Mouse (Mus musculus) forebrain, embryonic 14.5 days (tissue): ENCODE results near the gene Armc12. TPM values are rescaled to one million over a fixed set of nuclear protein-coding genes. Genes with fewer than 3 reads are reported as not detected.

Experiments used
- ATAC-seq: fragments of 200-750 bp; cut with Nextera tagmentation; 2 replicates; pipeline ENCODE4 v1.8.0; 2017; ENCODE audit warnings: mild to moderate bottlenecking, moderate library complexity
- DNase-seq: peaks from one replicate; pipeline ENCODE4 v3.0.0-alpha.2; 2015; ENCODE audit warnings: low spot score
- H3K27ac ChIP-seq: fragments of 300-500 bp; sonication (generic); 2 replicates; pipeline ENCODE4 v1.5.1; 2014; ENCODE audit warnings: low read depth, mild to moderate bottlenecking, control low read depth, low read length, moderate library complexity
- H3K27me3 ChIP-seq: fragments of 300-500 bp; sonication (generic); replicated peaks from 2 replicates; pipeline ENCODE4 v1.6.1; 2014; ENCODE audit warnings: low read length, control low read depth, mixed read lengths; ENCODE audit not compliant: control insufficient read depth, insufficient read depth
- H3K36me3 ChIP-seq: fragments of 300-500 bp; sonication (generic); 2 replicates; pipeline ENCODE4 v1.6.1; 2014; ENCODE audit warnings: low read length, control low read depth; ENCODE audit not compliant: control insufficient read depth, insufficient read depth
- H3K4me1 ChIP-seq: fragments of 300-500 bp; sonication (generic); 2 replicates; pipeline ENCODE4 v1.6.1; 2014; ENCODE audit warnings: antibody characterized with exemption, low read length, control low read depth; ENCODE audit not compliant: control insufficient read depth, insufficient read depth
- H3K4me2 ChIP-seq: fragments of 300-500 bp; sonication (generic); 2 replicates; pipeline ENCODE4 v1.6.1; 2014; ENCODE audit warnings: mild to moderate bottlenecking, control low read depth, low read length
- H3K4me3 ChIP-seq: fragments of 300-500 bp; sonication (generic); 2 replicates; pipeline ENCODE4 v1.5.1; 2014; ENCODE audit warnings: low read depth, low read length, control low read depth
- H3K9ac ChIP-seq: fragments of 300-500 bp; sonication (generic); 2 replicates; pipeline ENCODE4 v1.6.1; 2014; ENCODE audit warnings: mild to moderate bottlenecking, low read length, control low read depth, moderate library complexity
- H3K9me3 ChIP-seq: fragments of 300-500 bp; sonication (generic); replicated peaks from 2 replicates; pipeline ENCODE4 v1.6.1; 2016; ENCODE audit warnings: low read length, control low read depth, mixed read lengths; ENCODE audit not compliant: control insufficient read depth
- WGBS: fragments of 180-500 bp; shearing (Covaris S2); extraction: QIAGEN DNeasy Blood & Tissue Kit; methylation state at CpG from one replicate; pipeline ENCODE4 v1.1.7; 2014; 5-methylcytosine and 5-hydroxymethylcytosine counted together
- polyA plus RNA-seq: library from polyadenylated mRNA; unstranded; fragments of >200 nt; fragmentation: Nextera tagmentation; extraction: Ambion mirVana; gene quantifications from 2 replicates; pipeline ENCODE4 v1.2.1, GENCODE M21; 2014

Armc12 gene
- polyA plus RNA-seq, 1 experiment from 2014 or later: not detected

GRCm38 (mm10) chr17:28495832-28496231, 34.8 kb upstream of the Armc12 start:
- 92% methylated on average over 8 of the region's 8 CpGs for WGBS

DNA sequence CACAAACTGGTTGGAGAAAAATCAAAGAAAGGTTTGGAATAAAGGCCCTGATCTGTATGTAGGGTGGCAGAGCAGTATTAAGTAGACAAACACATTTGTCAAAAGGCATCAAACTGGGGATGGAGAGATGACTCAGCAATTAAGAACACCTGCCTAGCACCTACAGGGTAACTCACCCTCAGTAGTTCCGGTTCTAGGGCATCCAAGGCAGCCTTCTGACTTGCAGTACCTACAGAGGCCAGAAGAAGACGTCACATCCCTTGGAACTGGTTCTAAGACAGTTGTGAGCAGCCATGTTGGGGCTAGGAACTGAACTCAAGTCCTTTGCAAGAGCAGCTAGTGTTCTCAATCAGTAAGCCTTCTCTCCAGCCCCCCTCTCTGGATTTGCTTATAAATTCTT, 31.4 kb upstream of the Armc12 start:
- no peak overlapping the region for H3K9ac ChIP-seq
- no peaks in the 10 kb centered on the region for H3K27me3 ChIP-seq
- WGBS: 71% methylated on average over 2 of the region's 2 CpGs
- H3K27ac ChIP-seq: no peak overlapping the region
- no peak for DNase-seq
- no peak for ATAC-seq
- no peak overlapping the region for H3K4me3 ChIP-seq
- no peaks in the 10 kb centered on the region for H3K36me3 ChIP-seq
- H3K9me3 ChIP-seq: no peaks in the 10 kb centered on the region
- no peaks in the 10 kb centered on the region for H3K4me1 ChIP-seq
- no peak overlapping the region for H3K4me2 ChIP-seq

More at GRCm38 (mm10) chr17:28495832-28496231, 34.8 kb upstream of the Armc12 start:
- Histone ChIP-seq H3K27ac (no peak overlapping the region), H3K4me1 (no peaks in the 10 kb centered on the region; the same call in 1 of the 2 replicates), H3K9ac (no peak overlapping the region), H3K36me3 (no peaks in the 10 kb centered on the region), H3K27me3 (no peaks in the 10 kb centered on the region), H3K9me3 (no peaks in the 10 kb centered on the region), H3K4me2 (no peak overlapping the region), H3K4me3 (no peak overlapping the region)
- DNase-seq (no peak), ATAC-seq (no peak)

GRCm38 (mm10) chr17:28500465-28500864, 30.1 kb upstream of the Armc12 start:
- Histone ChIP-seq H3K4me1 (no peaks in the 10 kb centered on the region), H3K4me3 (no peak overlapping the region), H3K36me3 (no peaks in the 10 kb centered on the region), H3K27ac (no peak overlapping the region), H3K4me2 (no peak overlapping the region), H3K9me3 (no peaks in the 10 kb centered on the region), H3K27me3 (no peaks in the 10 kb centered on the region), H3K9ac (no peak overlapping the region)
- no peak for ATAC-seq
- DNase-seq: no peak
- 80% methylated on average over 3 of the region's 3 CpGs for WGBS

- Histone ChIP-seq H3K36me3 (no peaks in the 10 kb centered on the region), H3K4me1 (no peaks in the 10 kb centered on the region), H3K4me2 (no peak overlapping the region), H3K9ac (no peak overlapping the region), H3K9me3 (no peaks in the 10 kb centered on the region), H3K4me3 (no peak overlapping the region), H3K27me3 (no peaks in the 10 kb centered on the region), H3K27ac (no peak overlapping the region)
- 77% methylated on average over 7 of the region's 7 CpGs for WGBS
- ATAC-seq (no peak), DNase-seq (no peak)
Observed at GRCm38 (mm10) chr17:28502196-28502821, 28.3 kb upstream of the Armc12 start.

DNA sequence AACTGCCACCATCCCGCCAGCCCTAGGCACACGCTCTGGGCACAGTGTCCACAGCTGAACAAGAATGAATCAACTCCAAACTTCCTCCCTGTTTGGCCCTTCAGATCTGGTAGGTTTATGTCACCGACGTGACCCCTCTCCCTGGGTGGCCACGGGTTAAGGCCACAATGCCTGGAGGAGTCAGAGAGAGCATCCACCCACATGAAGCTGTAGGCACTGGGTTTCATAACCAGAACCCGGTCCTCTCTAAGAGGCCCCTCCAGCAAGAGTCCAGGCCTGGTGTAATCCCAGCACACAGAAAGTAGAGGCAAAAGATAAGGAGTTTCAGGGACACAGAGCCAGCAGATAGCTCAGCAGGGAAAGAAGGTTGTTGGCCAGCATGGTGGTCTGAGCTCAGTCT, 26.4 kb upstream of the Armc12 start:
- Histone ChIP-seq H3K9me3 (no peaks in the 10 kb centered on the region), H3K9ac (no peak overlapping the region), H3K36me3 (no peaks in the 10 kb centered on the region), H3K4me3 (no peak overlapping the region), H3K4me2 (no peak overlapping the region), H3K4me1 (no peaks in the 10 kb centered on the region), H3K27ac (no peak overlapping the region), H3K27me3 (no peaks in the 10 kb centered on the region)
- DNase-seq (no peak), ATAC-seq (no peak)
- WGBS: 84% methylated on average over 6 of the region's 6 CpGs

DNA sequence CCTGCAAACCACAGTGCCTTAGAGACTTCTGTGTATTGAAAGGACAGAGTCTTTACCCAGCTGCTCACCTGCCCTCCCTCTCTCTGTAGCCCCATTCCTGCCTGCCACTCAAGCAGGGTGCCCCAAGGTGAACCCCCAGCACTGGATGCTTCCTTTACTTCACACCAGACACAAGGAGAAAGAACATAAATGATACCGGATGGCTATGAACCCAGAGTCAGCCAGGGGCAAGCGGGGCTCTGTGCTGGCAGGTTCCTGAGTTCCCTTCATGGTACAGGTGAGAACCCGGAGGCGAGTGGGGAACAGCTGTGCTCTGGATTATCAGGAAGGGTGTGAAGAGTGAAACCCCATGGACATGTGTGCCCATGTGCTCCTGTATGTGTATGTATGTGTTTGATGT, 25.0 kb upstream of the Armc12 start:
- Histone ChIP-seq H3K9ac (no peak overlapping the region), H3K27ac (no peak overlapping the region), H3K27me3 (no peaks in the 10 kb centered on the region), H3K36me3 (no peaks in the 10 kb centered on the region), H3K4me2 (no peak overlapping the region), H3K4me3 (no peak overlapping the region), H3K9me3 (no peaks in the 10 kb centered on the region), H3K4me1 (no peaks in the 10 kb centered on the region)
- DNase-seq: no peak
- WGBS: 90% methylated on average over 4 of the region's 4 CpGs
- no peak for ATAC-seq

DNA sequence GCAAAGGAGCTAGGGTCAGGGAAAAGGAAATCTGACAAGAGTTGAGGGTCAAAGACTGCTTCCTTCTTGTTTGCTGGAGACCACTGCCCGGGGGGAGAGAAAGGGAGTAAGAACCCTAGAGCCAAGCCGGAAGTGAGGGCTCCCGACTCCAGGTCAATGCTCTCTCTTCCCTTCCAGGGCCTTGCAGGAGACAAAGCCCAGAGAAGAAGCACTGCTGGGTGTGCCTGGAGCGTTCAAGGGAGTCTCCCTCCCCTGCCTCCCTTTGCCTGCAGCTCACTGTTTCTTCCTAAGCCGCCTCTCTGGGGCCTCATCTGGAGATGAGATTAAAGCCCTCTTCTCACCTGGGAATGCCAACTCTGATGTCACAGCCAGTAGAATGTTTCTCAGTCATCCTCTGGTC, 23.7 kb upstream of the Armc12 start:
- Histone ChIP-seq H3K9ac (no peak overlapping the region), H3K4me3 (no peak overlapping the region), H3K27me3 (no peaks in the 10 kb centered on the region), H3K9me3 (no peaks in the 10 kb centered on the region), H3K4me2 (no peak overlapping the region), H3K27ac (no peak overlapping the region), H3K36me3 (no peaks in the 10 kb centered on the region), H3K4me1 (no peaks in the 10 kb centered on the region; the same call in 1 of the 2 replicates)
- WGBS: 19% methylated on average over 5 of the region's 5 CpGs
- ATAC-seq: no peak
- no peak for DNase-seq

DNA sequence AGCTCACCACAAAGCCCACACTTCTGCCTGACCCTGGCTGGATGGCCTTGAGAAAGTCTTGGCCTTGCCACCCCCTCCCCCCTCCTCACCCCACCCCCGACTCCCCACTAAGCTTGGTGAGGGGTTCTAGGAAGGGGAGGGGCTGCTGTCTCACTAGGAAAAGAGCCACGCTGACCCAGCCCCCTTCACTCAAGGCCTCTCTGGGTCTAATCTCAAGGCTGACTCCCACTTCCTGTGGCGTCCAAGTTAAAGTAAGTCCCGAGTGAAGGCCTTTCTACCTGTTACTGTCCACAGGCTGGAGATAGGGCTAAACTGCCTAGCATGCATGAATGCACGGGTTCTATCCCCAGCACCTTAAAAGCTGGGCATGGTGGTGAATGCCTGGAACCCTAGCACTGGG, 23.1 kb upstream of the Armc12 start:
- H3K27me3 ChIP-seq: no peaks in the 10 kb centered on the region
- DNase-seq: no peak
- no peak for ATAC-seq
- no peak overlapping the region for H3K27ac ChIP-seq
- H3K4me3 ChIP-seq: no peak overlapping the region
- WGBS: 34% methylated on average over 5 of the region's 5 CpGs
- no peak overlapping the region for H3K9ac ChIP-seq
- H3K36me3 ChIP-seq: no peaks in the 10 kb centered on the region
- H3K4me1 ChIP-seq: no peaks in the 10 kb centered on the region; the same call in 1 of the 2 replicates
- H3K9me3 ChIP-seq: no peaks in the 10 kb centered on the region
- no peak overlapping the region for H3K4me2 ChIP-seq

GRCm38 (mm10) chr17:28510445-28511342, 19.9 kb upstream of the Armc12 start:
- no peaks in the 10 kb centered on the region for H3K36me3 ChIP-seq
- H3K9ac ChIP-seq: no peak overlapping the region
- peak overlapping the region; percentile 14; the same call in 1 of the 2 replicates for H3K4me2 ChIP-seq
- no peak for ATAC-seq
- 6% methylated on average over 28 of the region's 28 CpGs for WGBS
- no peaks in the 10 kb centered on the region for H3K27me3 ChIP-seq
- DNase-seq: no peak
- H3K9me3 ChIP-seq: no peaks in the 10 kb centered on the region
- no peaks in the 10 kb centered on the region; the same call in 1 of the 2 replicates for H3K4me1 ChIP-seq
- no peak overlapping the region for H3K4me3 ChIP-seq
- H3K27ac ChIP-seq: no peak overlapping the region
